In genomic region chr9:22051958-22052254, GRCm38 (mm10) we compare ENCODE assay signal across 7 mouse cellular contexts. TPM values are rescaled to one million over a fixed set of nuclear protein-coding genes. Genes with fewer than 3 reads are reported as not detected.
DNase-seq lines count a peak whose midpoint lies in the region; ATAC-seq lines count a peak whose summit lies in the region.

TSS of gene Elavl3 (minus strand) at chr9:22052023.

- H3K9ac ChIP-seq in lung, embryonic 16.5 days (ENCODE audit: low read length), result no peak within 1 kb of the TSS
- peak within 1 kb of the TSS; percentile 97 for H3K9ac ChIP-seq in hindbrain, embryonic 12.5 days
- no peak within 1 kb of the TSS for H3K9ac ChIP-seq in limb, embryonic 11.5 days (ENCODE audit: low read length)

- WGBS in lung, embryonic 16.5 days, result 1% methylated on average over 24 of the region's 28 CpGs
- under 1% methylated on average over 17 of the region's 28 CpGs for WGBS in hindbrain, embryonic 12.5 days
- 1% methylated on average over 21 of the region's 28 CpGs for WGBS in limb, embryonic 11.5 days

- H3K36me3 ChIP-seq in lung, embryonic 16.5 days (ENCODE audit: control insufficient read depth, insufficient read depth, low read length), result no peaks in the 10 kb centered on the region; the same call in 1 of the 2 replicates
- H3K36me3 ChIP-seq in hindbrain, embryonic 12.5 days, result peaks cover 6% of the 10 kb centered on the region; the same call in 1 of the 2 replicates
- no peaks in the 10 kb centered on the region for H3K36me3 ChIP-seq in limb, embryonic 11.5 days (ENCODE audit: control insufficient read depth, insufficient read depth, low read length)

- no peak for ATAC-seq in lung, embryonic 16.5 days (ENCODE audit: low read depth)
- peak; percentile 67 for ATAC-seq in hindbrain, embryonic 12.5 days (ENCODE audit: low FRiP score)
- no peak for ATAC-seq in limb, embryonic 11.5 days (ENCODE audit: insufficient number of reproducible peaks, low FRiP score, low TSS enrichment, low read depth)

- peaks cover 55% of the 10 kb centered on the region for H3K27me3 ChIP-seq in lung, embryonic 16.5 days (ENCODE audit: control insufficient read depth, insufficient read depth, low read depth, low read length)
- H3K27me3 ChIP-seq in hindbrain, embryonic 12.5 days, result peaks cover 49% of the 10 kb centered on the region
- peaks cover 64% of the 10 kb centered on the region for H3K27me3 ChIP-seq in limb, embryonic 11.5 days (ENCODE audit: control insufficient read depth, insufficient read depth, low read length)

- H3K4me2 ChIP-seq in lung, embryonic 16.5 days (ENCODE audit: low read depth, low read length), result peak within 1 kb of the TSS; percentile 53
- H3K4me2 ChIP-seq in hindbrain, embryonic 12.5 days (replicated peaks), result peak within 1 kb of the TSS; percentile 69
- peak within 1 kb of the TSS; percentile 55 for H3K4me2 ChIP-seq in limb, embryonic 11.5 days (ENCODE audit: low read depth, severe bottlenecking)

- H3K4me3 ChIP-seq in lung, embryonic 16.5 days (ENCODE audit: low read length), result peak within 1 kb of the TSS; percentile 37
- peak within 1 kb of the TSS; percentile 89 for H3K4me3 ChIP-seq in hindbrain, embryonic 12.5 days
- peak within 1 kb of the TSS; percentile 29 for H3K4me3 ChIP-seq in limb, embryonic 11.5 days (ENCODE audit: low read depth, low read length)

- peaks cover 18% of the 10 kb centered on the region; the same call in 1 of the 2 replicates for H3K4me1 ChIP-seq in lung, embryonic 16.5 days (replicated peaks; ENCODE audit: control insufficient read depth, insufficient read depth, low read length)
- H3K4me1 ChIP-seq in hindbrain, embryonic 12.5 days, result peaks cover 42% of the 10 kb centered on the region
- peaks cover 15% of the 10 kb centered on the region for H3K4me1 ChIP-seq in limb, embryonic 11.5 days (ENCODE audit: control insufficient read depth, insufficient read depth, low read length)

- no peaks in the 10 kb centered on the region for H3K9me3 ChIP-seq in lung, embryonic 16.5 days (ENCODE audit: control insufficient read depth, low read length)
- H3K9me3 ChIP-seq in hindbrain, embryonic 12.5 days (replicated peaks), result no peaks in the 10 kb centered on the region
- H3K9me3 ChIP-seq in limb, embryonic 11.5 days (ENCODE audit: control insufficient read depth, low read length), result no peaks in the 10 kb centered on the region

- H3K27ac ChIP-seq in lung, embryonic 16.5 days (ENCODE audit: low read length), result no peak within 1 kb of the TSS
- H3K27ac ChIP-seq in hindbrain, embryonic 12.5 days, result peak within 1 kb of the TSS; percentile 94
- H3K27ac ChIP-seq in limb, embryonic 11.5 days (replicated peaks; ENCODE audit: low read depth, low read length), result no peak within 1 kb of the TSS

- no peak for DNase-seq in lung, postnatal 14 days
- DNase-seq in cerebellum, postnatal 25 days, result peak; percentile 94 to 96
- peak; percentile 38 for DNase-seq in limb, embryonic 11.5 days (ENCODE audit: low spot score)
- DNase-seq in right cerebral cortex, adult 18-20 months, result peak; percentile 89
- no peak for DNase-seq in gastrocnemius, postnatal 10 days

RNA-seq across cellular contexts. Expression of gene Elavl3, which starts in this region (rescaled TPM):
- polyA plus RNA-seq in lung, embryonic 16.5 days (2015; fragmentation: Nextera tagmentation; extraction: Ambion mirVana), result 0.18 and 0.35 TPM in 2 replicates
- polyA plus RNA-seq in hindbrain, embryonic 12.5 days (2016; fragmentation: Nextera tagmentation; extraction: Ambion mirVana), result 62.6 and 62.9 TPM in 2 replicates
- polyA plus RNA-seq in limb, embryonic 11.5 days (2014; fragmentation: Nextera tagmentation; extraction: Ambion mirVana), result 0.10 and 0.11 TPM in 2 replicates
- total RNA-seq in gastrocnemius, postnatal 10 days (2021), result under 1 TPM; 0.28 to 0.41 TPM

Comparison
In these comparisons a context has a peak if more than half of its experiments do, and no peak if none do; other contexts are left out.
1. RNA of gene Elavl3 (polyA plus RNA-seq): 62.6 to 62.9 TPM in hindbrain, embryonic 12.5 days; 0.18 to 0.35 TPM in lung, embryonic 16.5 days and 0.10 to 0.11 TPM in limb, embryonic 11.5 days; every median in the first group is over 10 times any median in the second.
2. Peak in DNase-seq, H3K4me3 ChIP-seq and H3K4me2 ChIP-seq in limb, embryonic 11.5 days; RNA of the gene not detected or under 1 TPM.
3. H3K4me3 ChIP-seq: peak in every context shown above with its lines; median percentile 89 in hindbrain, embryonic 12.5 days; 37 in lung, embryonic 16.5 days; 29 in limb, embryonic 11.5 days.
4. DNase-seq: peak in cerebellum, postnatal 25 days (2 of 2) and right cerebral cortex, adult 18-20 months (single experiment); none in lung, postnatal 14 days (single experiment) and gastrocnemius, postnatal 10 days (single experiment).
5. Peak in every context shown above with its lines, with median percentiles within 50 percentile points of each other: H3K4me2 ChIP-seq.